Mouse (Mus musculus): ENCODE measurements at regions not wholly inside any gene's neighbourhood (a gene's known extent, or its start where the extent isn't known, plus 50 kb on each side); places are given as distances from the start of the nearest gene placed in this dataset.

DNA sequence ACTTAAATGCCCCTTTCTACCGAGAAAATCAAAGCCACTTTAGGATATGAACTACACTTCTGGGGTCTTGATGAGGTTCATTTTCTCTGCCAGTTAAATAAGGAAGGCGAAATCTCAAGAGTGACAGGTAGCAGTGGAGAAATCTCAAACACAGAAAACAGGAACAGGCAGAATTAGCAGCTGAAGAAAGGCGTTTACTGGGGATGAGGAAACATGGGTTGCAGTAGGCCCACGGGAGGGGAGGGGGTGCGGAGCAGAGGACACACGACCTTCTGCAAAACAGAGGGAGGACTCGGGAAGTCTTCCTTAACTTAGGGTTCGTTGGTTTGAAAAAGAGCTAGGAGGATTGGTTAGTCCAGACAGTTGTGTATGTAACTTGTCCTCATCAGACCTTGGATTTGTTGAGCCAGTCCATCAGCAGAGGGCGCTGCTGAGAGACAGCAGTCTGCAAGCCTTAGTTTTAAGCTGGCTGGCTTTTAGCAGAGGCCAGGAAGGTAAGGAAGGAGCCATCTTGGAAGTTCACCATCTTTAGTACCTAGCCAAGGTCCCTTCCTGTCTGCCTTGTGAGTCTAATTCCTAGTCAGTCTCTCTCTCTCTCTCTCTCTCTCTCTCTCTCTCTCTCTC lies 204.0 kb downstream of the Usp46 start:
- peak; percentile 46 to 69 for DNase-seq (ENCODE audit: extremely low spot score in 1 of 2, low spot score in 1 of 2)

DNA sequence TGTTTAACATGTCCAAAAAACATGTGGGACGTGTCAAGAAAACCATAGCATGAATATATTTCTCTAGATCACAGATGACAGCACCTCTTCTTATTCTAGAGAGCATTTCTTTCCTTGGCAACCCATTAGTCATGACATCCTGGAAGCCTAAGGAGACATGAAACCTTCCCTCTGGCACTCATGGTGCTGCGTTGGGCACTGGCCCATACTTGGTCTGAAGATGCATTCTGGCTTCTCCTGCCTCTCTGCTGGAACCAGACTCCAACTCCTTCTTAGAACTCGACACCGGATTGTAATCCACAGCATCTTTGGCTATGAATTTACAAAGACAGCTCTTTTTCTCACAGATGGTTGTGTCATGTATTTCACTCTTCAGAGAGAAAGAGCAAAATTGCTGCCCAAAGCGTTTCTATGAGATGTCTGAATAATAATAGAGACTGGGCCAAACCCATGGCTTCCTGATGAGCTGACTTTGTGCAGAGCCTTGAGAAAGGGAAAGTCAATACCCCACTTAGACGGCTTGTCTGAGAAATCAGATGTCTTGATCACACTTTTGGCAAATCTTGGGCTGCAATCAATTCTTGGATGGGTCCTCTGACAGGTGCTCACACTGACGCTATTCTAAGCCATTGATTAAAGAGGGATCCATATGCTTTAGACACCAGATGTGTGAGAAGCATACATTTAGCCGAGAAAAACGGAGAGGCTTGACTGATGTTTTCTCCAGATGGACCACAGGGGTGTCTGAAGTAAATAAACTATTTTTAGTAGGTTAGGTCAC lies 195.4 kb downstream of the Usp46 start:
- no peak for DNase-seq (ENCODE audit: extremely low spot score in 1 of 2, low spot score in 1 of 2)

DNA sequence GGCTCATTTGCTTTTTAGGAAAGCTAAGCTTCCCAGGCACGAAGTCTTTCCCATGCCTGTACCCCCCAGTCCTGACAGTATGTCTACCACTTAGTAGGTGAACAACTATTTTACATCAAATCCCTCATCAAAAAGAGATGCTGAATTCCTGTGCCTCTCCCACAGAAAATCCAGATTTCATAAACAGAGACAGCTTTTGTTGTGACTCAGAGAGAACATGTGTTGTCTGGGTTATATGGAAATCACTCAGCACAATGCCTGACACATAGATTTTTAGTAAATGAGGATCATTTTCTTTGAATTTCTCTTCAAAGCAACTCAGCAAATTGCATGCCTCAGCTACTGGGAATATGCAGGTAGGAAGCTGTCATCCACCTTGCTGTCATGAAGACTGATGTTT lies 193.5 kb downstream of the Usp46 start:
- DNase-seq (ENCODE audit: extremely low spot score in 1 of 2, low spot score in 1 of 2): no peak

DNA sequence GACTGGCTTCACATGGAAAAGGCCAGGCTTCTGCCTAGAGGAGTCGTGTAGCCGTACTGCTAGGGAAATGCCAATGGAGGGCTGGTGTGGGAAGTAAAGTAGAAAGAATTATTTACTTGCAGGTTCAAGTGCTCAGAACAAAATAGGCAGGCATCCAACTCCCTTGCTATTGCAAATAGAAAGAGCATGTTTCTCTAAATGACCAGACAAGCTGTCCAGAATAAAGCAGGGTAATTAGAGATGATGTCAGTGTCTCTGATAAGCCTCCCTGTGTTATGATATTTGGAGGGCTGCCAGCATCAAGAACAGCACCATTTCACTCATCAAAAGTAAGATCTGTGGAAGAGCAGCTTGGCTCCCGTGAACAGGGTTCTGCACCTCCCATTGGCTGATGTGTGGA lies 192.4 kb downstream of the Usp46 start:
- DNase-seq (ENCODE audit: extremely low spot score in 1 of 2, low spot score in 1 of 2): no peak

GRCm38 (mm10) chr5:73880936-73881335 lies 187.3 kb downstream of the Usp46 start:
- DNase-seq (ENCODE audit: extremely low spot score in 1 of 2, low spot score in 1 of 2): no peak

- DNase-seq (ENCODE audit: extremely low spot score in 1 of 2, low spot score in 1 of 2): no peak
Measured at GRCm38 (mm10) chr5:73881941-73882340, 186.3 kb downstream of the Usp46 start.

DNA sequence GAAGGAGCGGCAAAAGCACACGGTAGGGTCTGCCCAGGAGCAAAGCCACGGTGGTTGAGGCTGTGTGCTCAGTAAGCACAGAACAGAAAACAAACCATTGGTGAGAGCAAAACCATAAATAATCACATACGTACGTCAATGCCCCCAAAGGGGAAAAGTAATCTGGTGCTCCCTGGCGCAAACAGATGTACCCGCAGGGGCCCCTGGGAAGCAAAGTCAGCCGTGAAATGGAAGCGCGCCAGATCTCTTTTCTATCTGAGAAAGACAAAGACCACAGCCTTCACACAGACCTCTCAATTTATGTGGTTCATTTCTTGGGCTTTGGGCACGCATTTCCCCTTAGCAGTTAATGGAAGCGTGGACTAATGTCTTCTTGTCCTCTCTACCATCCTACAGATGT lies 183.2 kb downstream of the Usp46 start:
- DNase-seq (ENCODE audit: extremely low spot score in 1 of 2, low spot score in 1 of 2): no peak

- no peak for DNase-seq (ENCODE audit: extremely low spot score in 1 of 2, low spot score in 1 of 2)
Measured at GRCm38 (mm10) chr5:73885691-73886090, 182.5 kb downstream of the Usp46 start.

- DNase-seq (ENCODE audit: extremely low spot score in 1 of 2, low spot score in 1 of 2): no peak
Measured at GRCm38 (mm10) chr5:73887306-73887958, 180.8 kb downstream of the Usp46 start.

GRCm38 (mm10) chr5:73888391-73888790 lies 179.8 kb downstream of the Usp46 start:
- DNase-seq (ENCODE audit: extremely low spot score in 1 of 2, low spot score in 1 of 2): no peak

DNA sequence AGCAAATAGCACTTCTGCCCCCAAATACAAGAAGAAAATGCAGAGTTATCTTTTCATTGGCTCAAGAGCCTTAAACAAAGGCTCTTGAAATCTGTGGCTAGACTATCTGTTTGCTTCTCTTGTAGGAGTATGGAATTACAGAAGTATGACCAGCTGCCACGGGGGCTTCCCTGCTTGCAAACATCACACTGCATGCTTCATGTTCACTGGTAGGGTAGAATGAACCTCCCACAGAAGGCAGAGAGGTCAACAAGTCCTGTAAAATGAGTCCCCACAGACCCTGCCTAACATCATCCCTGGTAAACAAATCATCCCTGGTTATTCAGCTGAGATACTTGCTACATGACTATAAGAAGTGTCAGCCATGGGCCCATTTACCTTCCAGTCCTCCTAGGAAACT lies 178.9 kb downstream of the Usp46 start:
- DNase-seq (ENCODE audit: extremely low spot score in 1 of 2, low spot score in 1 of 2): no peak

DNA sequence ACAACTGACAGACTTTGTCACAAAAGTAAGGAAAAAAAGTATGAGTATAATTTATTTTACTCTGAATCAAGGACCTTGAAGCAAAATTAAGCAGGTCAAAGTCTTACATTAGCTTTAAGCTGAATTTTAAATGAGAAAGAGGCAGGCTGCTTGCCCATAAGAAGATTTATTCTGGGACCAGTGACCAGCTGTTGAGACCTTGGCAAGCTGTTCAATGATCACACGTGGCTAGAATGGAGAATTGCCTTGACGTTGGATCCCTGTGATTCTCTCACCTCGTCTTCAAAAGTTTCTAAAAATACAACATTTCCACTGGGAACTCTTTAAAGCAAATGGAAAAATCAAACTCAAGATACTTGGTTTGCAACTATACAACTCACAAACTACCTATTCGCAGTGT lies 177.3 kb downstream of the Usp46 start:
- no peak for DNase-seq (ENCODE audit: extremely low spot score in 1 of 2, low spot score in 1 of 2)

- no peak for DNase-seq (ENCODE audit: extremely low spot score in 1 of 2, low spot score in 1 of 2)
Measured at GRCm38 (mm10) chr5:73891606-73892005, 176.6 kb downstream of the Usp46 start.

DNA sequence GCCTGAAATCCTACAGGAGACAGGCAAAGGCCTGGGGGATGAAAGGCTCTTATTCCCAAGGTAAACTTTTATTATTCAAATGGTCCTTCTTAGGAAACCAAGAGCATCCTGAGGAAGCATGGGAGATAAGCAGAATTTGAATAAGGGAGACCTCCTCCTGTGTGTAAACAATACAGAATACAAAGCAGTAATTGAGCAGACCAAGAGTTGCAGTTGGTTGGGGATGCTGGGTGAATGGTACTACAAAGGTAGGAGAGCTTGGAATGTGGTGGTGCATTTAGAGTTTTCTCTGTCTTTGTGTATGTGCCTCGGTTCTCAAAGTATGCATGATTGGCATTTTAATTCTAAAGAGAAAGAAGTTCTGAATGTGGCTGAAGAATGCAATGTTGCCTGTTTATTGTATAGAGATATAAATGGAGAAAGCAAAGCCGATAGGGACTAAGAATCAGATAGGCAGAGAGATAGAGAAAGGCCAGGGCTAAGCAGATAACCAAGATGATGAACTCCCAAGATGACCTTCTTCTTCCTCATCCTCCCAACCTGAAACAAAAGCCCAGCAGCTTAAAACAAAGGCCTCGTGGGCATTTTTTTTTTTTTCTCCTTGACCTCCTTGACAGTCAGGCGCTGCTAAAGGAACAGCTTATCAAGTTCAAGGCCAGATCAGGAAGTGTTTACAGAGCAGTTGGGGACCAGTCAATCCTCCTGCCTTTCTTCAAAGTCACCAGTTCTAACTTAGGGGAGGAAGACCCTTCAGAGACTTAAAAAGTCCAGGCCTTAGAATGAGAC lies 175.6 kb downstream of the Usp46 start:
- DNase-seq (ENCODE audit: extremely low spot score in 1 of 2, low spot score in 1 of 2): no peak

DNA sequence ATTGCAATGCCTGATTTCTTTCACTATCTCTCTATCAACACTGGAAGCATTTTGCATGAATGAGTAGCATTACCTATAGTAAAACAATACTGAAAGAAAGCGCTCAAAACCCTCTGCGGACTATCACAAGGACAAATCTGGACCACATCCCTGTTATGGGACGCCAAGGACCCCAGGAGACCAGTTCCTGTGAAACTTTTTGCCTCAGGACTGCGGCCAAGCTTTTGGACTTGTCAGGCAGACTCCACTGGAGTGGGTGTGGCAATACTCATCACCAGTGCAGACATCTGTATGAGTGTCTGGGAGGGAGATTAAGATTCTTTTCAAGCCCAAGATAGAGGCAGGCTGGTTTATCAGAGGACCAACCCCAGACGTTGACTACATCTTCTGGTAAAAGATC lies 173.0 kb downstream of the Usp46 start:
- no peak for DNase-seq (ENCODE audit: extremely low spot score in 1 of 2, low spot score in 1 of 2)

DNA sequence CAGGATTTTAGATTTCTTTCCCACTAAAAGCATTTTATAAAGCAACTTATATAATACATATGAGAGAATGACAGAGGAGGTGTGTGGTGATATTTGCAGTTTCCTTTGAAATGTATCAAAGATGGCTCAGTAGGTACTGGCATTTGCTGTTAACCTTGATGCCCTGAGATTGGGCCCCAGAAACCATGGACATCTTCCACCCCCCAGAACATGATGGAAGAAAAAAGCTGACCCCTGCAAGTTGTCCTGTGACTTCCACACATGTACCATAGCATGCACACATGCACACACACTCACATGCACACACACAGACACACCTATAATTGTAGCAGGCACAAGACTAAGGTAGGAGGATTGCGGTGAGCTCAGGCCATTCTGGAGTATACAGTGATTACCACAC lies 171.4 kb downstream of the Usp46 start:
- no peak for DNase-seq (ENCODE audit: extremely low spot score in 1 of 2, low spot score in 1 of 2)

DNA sequence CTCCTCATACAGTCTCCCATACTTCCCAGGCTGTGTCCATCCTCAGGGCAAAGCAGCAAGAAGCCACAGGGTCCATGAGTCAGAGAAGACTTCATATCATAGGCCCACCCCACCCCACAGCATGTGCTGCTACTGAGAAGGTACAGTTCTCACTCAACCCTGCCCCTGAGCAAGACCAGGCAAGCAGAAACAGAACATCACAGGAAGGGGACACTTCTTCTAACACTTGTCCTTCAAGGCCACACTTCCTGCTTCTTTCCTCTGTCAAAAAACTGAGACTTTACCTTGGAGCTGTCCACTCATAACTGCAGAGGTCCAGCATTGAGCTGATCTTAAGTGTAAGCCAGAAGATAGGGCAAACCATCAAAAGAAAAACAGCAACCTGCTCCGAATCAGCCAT lies 166.6 kb downstream of the Usp46 start:
- no peak for DNase-seq (ENCODE audit: extremely low spot score in 1 of 2, low spot score in 1 of 2)

DNA sequence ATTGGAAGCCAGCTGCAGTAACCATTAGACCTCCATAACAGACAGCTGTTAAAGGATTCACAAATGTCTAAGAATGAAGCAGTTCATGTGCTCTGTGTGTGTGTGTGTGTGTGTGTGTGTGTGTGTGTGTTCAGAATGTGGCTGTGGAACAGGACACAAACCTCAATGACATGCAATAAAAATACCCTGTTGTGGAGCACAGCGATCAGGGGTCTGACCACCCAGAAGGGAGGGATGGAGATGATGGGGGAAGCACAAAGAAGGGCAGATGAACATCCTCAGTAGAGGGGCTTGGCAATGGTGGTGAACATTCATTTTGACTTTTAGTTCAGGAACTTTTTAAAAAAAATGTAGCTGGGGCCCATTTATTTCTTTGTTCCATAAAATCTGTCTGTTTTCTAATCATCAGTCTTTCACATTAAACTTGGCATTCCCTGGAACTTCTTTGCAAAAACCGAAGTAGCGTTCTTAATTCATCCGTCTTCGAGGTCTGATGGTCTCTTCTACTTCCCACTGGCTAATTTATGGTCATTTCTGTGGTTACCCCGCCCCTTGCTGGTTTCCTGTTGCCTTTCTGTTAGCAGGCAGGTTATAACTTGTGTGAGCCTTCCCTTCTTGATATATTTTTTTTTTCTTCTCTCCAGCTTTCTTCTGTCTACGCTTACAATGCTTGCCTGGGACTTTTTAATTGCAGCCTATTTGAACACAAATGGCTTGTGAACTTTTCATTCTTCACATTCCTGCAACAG lies 165.6 kb downstream of the Usp46 start:
- no peak for DNase-seq (ENCODE audit: extremely low spot score in 1 of 2, low spot score in 1 of 2)

DNA sequence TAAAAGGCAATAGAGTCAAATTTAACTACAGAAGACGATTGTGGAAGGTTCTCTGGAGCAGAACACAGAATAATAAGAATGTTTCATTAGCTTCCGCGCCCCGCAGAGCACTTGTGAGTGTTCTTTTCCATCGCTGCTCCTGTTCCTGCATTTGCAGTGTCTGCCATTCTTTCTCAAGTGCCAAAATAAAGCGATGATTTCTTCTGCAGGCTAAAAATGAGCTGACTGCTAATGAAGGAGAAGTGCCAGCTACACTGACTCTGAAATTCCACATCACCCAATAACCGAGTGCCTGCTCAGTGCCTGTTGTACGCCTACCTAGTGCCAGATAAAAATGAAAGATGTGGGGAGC lies 165.0 kb downstream of the Usp46 start:
- DNase-seq (ENCODE audit: extremely low spot score in 1 of 2, low spot score in 1 of 2): no peak

- no peak for DNase-seq (ENCODE audit: extremely low spot score in 1 of 2, low spot score in 1 of 2)
Measured at GRCm38 (mm10) chr5:73904146-73904811, 164.0 kb downstream of the Usp46 start.
